Mouse (Mus musculus) lung, postnatal 0 days (tissue): Measurements from ENCODE around the gene Phlpp1. TPM values are rescaled to one million over a fixed set of nuclear protein-coding genes. Genes with fewer than 3 reads are reported as not detected.

Experiments used
- ATAC-seq: fragments of 200-750 bp; cut with Nextera tagmentation; 2 replicates; pipeline ENCODE4 v1.8.0; 2017; ENCODE audit warnings: moderate library complexity
- DNase-seq: peaks from one replicate; pipeline ENCODE4 v3.0.0-alpha.2; 2016; ENCODE audit warnings: low spot score
- H3K27ac ChIP-seq: fragments of 300-500 bp; sonication (generic); 2 replicates; pipeline ENCODE4 v1.5.1; 2014; ENCODE audit warnings: antibody characterized with exemption, mild to moderate bottlenecking, low read length, mixed read lengths
- H3K27me3 ChIP-seq: fragments of 300-500 bp; sonication (generic); replicated peaks from 2 replicates; pipeline ENCODE4 v1.6.1; 2014; ENCODE audit warnings: low read length, mixed read lengths; ENCODE audit not compliant: insufficient read depth
- H3K36me3 ChIP-seq: fragments of 300-500 bp; sonication (generic); 2 replicates; pipeline ENCODE4 v1.6.1; 2014; ENCODE audit warnings: low read length, mixed read lengths; ENCODE audit not compliant: insufficient read depth
- H3K4me1 ChIP-seq: fragments of 300-500 bp; sonication (generic); 2 replicates; pipeline ENCODE4 v1.6.1; 2014; ENCODE audit warnings: antibody characterized with exemption, low read depth, low read length, mixed read lengths; ENCODE audit not compliant: insufficient read depth
- H3K4me2 ChIP-seq: fragments of 300-500 bp; sonication (generic); replicated peaks from 2 replicates; pipeline ENCODE4 v1.6.1; 2014; ENCODE audit warnings: low read depth, mild to moderate bottlenecking, low read length, moderate library complexity, mixed read lengths
- H3K4me3 ChIP-seq: fragments of 300-500 bp; sonication (generic); 2 replicates; pipeline ENCODE4 v1.5.1; 2014; ENCODE audit warnings: low read depth, low read length
- H3K9ac ChIP-seq: fragments of 300-500 bp; sonication (generic); replicated peaks from 2 replicates; pipeline ENCODE4 v1.6.1; 2014; ENCODE audit warnings: low read depth, mild to moderate bottlenecking
- H3K9me3 ChIP-seq: fragments of 300-500 bp; sonication (generic); 2 replicates; pipeline ENCODE4 v1.6.1; 2016; ENCODE audit warnings: low read length, mixed read lengths
- CTCF ChIP-seq: IDR thresholded peaks from 2 replicates; pipeline ENCODE4 v1.5.1; 2016; ENCODE audit warnings: antibody characterized with exemption, mild to moderate bottlenecking
- EP300 ChIP-seq: IDR thresholded peaks from 2 replicates; pipeline ENCODE4 v1.6.1; 2016; ENCODE audit warnings: antibody characterized with exemption, mild to moderate bottlenecking, control low read depth
- WGBS: fragments of 180-500 bp; shearing (Covaris S2); extraction: QIAGEN DNeasy Blood & Tissue Kit; methylation state at CpG from one replicate; pipeline ENCODE4 v1.1.7; 2014; 5-methylcytosine and 5-hydroxymethylcytosine counted together
- polyA plus RNA-seq: library from polyadenylated mRNA; unstranded; fragments of >200 nt; fragmentation: Nextera tagmentation; extraction: Ambion mirVana; gene quantifications from 2 replicates; pipeline ENCODE4 v1.2.1, GENCODE M21; 2015

Gene Phlpp1
- polyA plus RNA-seq, 1 experiment from 2014 or later: 4.3 TPM

GRCm38 (mm10) chr1:106428170-106428569, 256.6 kb downstream of the Phlpp1 start:
- Histone ChIP-seq H3K36me3 (no peaks in the 10 kb centered on the region), H3K4me3 (no peak overlapping the region), H3K9me3 (no peaks in the 10 kb centered on the region), H3K9ac (no peak overlapping the region), H3K27me3 (no peaks in the 10 kb centered on the region), H3K4me2 (no peak overlapping the region), H3K4me1 (no peaks in the 10 kb centered on the region), H3K27ac (no peak overlapping the region)
- TF ChIP-seq CTCF (no peak), EP300 (no peak)
- DNase-seq (no peak), ATAC-seq (no peak)
- WGBS: 42% methylated on average over 8 of the region's 8 CpGs

DNA sequence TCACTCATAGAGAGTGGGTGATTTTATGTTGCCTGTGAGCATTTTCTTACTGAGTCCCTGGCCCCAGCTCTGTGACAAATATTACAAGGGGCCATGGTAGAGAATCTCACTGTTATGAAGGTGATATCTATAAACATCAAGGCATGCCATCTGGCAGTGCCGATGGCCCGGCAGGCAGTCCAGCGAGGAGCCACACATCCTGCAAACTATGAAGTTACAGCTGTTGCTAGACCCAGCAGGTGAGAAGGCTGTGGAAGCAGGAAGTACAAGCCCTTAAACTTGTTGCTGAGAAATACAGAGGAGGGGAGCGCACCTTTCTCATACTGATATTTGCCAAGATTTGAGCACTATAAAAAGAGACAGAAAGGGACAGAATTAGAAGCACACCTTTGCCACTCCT, 257.0 kb downstream of the Phlpp1 start:
- H3K9ac ChIP-seq: no peak overlapping the region
- no peak for ATAC-seq
- H3K27me3 ChIP-seq: no peaks in the 10 kb centered on the region
- TF ChIP-seq CTCF (no peak), EP300 (no peak)
- no peak overlapping the region for H3K4me3 ChIP-seq
- H3K4me1 ChIP-seq: no peaks in the 10 kb centered on the region
- no peak overlapping the region for H3K4me2 ChIP-seq
- no peak overlapping the region for H3K27ac ChIP-seq
- H3K9me3 ChIP-seq: no peaks in the 10 kb centered on the region
- WGBS: 51% methylated on average over 4 of the region's 4 CpGs
- no peaks in the 10 kb centered on the region for H3K36me3 ChIP-seq
- DNase-seq: no peak

DNA sequence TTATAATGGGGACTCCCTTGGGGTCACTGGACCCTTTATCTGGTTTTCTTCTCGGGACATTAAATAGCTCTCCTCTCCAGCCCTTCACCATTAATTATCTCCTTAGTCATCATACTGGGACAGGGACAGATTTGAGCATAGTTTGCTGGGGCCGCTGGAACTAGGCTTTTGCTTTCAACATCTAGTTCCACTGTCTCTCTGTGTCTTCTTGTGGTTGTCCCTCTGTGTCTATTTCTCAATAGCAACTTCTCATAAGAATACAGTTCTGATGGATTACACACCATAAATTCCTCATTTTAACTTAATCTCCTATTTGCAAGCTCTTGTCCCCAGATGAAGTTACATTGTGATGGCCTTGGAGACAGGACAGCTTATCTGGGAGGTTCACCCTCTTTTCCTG, 262.0 kb downstream of the Phlpp1 start:
- 57% methylated on average over 2 of the region's 2 CpGs for WGBS
- H3K36me3 ChIP-seq: no peaks in the 10 kb centered on the region
- no peak overlapping the region for H3K27ac ChIP-seq
- no peaks in the 10 kb centered on the region for H3K27me3 ChIP-seq
- ATAC-seq (no peak), DNase-seq (no peak)
- H3K4me3 ChIP-seq: no peak overlapping the region
- no peaks in the 10 kb centered on the region for H3K9me3 ChIP-seq
- H3K9ac ChIP-seq: no peak overlapping the region
- no peak overlapping the region for H3K4me2 ChIP-seq
- TF ChIP-seq CTCF: no peak
- no peak for TF ChIP-seq EP300
- no peaks in the 10 kb centered on the region for H3K4me1 ChIP-seq

Other genes with a start within 250 kb of the Phlpp1 start
- gene Zcchc2, start 181.3 kb upstream of the Phlpp1 start, polyA plus RNA-seq: 1.7 and 2.0 TPM in 2 replicates